ENCODE assay signal across 12 mouse cellular contexts in the genomic region with DNA sequence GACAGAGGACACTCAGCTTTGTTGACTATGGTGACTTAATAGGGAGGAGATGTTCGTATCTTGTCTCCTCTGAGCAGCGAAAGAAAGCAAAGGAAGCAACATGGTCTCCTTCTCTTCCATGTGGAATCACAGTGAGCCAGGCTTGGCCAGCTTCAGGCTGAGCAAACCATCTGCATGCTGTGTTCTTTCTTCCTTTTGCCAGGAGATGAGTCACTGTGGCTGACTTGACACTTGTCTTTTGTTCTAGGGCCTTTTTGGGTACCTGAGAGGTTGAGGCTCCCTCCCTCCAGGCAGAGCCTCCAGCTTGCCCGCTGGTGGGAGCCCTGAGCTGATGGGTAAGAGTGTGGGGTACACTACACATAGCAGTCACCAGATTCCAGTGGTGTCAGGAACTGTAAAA.
DNase-seq lines count a peak whose midpoint lies in the region.
"Had no signal": no experiment of that assay in that cellular context is flagged by ENCODE, and none has a peak within 500 bp of the region (broad histone marks: within the 10 kb centered on the region; RNA-seq: fewer than 3 reads in every experiment).

No protein-coding gene starts in this region.

- peak; percentile 47 for DNase-seq in layer of hippocampus, adult 9-11 months
- no peak for DNase-seq in layer of hippocampus, postnatal 36 days
- peak; percentile 61 for DNase-seq in Muller cell, postnatal 12 days (ENCODE audit: inconsistent ontology term)
- peak; percentile 15 for DNase-seq in adipocyte (ENCODE audit: low spot score)
- peak; percentile 54 to 70 for DNase-seq in cerebellum, postnatal 14 days
- DNase-seq in urinary bladder, postnatal 4 days (ENCODE audit: low spot score in 2 of 2) = no peak
- no peak for DNase-seq in B cell, adult 2 months
- DNase-seq: heart, adult 2 months; heart, postnatal 10 days; lung, embryonic 14.5 days; retina, postnatal 1 day; thymus, postnatal 14 days had no signal

Comparison
In these comparisons a context has a peak if more than half of its experiments do, and no peak if none do; other contexts are left out.
1. DNase-seq: peak in layer of hippocampus, adult 9-11 months (single experiment), Muller cell, postnatal 12 days (single experiment), adipocyte (single experiment) and cerebellum, postnatal 14 days (2 of 2); none in layer of hippocampus, postnatal 36 days (0 of 2), urinary bladder, postnatal 4 days (0 of 2) and B cell, adult 2 months (0 of 2).